Mouse (Mus musculus) lung, postnatal 0 days (tissue): ENCODE results near the gene Tas2r143.

Source experiments
- CTCF ChIP-seq: IDR thresholded peaks from 2 replicates; pipeline ENCODE4 v1.5.1; 2016; ENCODE audit warnings: antibody characterized with exemption, mild to moderate bottlenecking
- EP300 ChIP-seq: IDR thresholded peaks from 2 replicates; pipeline ENCODE4 v1.6.1; 2016; ENCODE audit warnings: antibody characterized with exemption, mild to moderate bottlenecking, control low read depth

DNA sequence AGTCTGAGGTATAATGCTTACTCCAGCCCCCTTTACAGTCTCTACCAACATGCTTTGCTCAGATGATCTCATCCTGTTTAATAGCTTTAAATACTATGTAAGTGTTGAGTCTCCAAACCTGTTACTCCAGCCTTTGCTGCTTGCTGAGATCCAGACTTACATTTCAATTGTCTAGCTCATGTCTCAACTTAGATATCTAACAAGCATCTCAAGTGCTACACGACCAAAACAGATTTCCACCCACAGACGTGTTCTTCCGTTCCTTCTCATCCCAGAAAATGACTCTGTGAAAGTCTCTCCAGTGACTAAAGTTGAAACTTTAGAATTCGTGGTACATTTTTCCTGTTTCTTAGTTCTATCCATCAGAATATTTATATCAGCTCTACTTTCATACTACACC is 26.3 kb downstream of the Tas2r143 start:
- TF ChIP-seq CTCF = no peak
- TF ChIP-seq EP300 = no peak
